Mouse (Mus musculus) cortical plate, adult 2 months (tissue): ENCODE results near the gene Il1rl2. TPM values are rescaled to one million over a fixed set of nuclear protein-coding genes. Genes with fewer than 3 reads are reported as not detected.

Experiments used
- H3K27ac ChIP-seq: fragments of 200-500 bp; 2 replicates; pipeline ENCODE4 v1.5.1; 2012; ENCODE audit warnings: low read length, control low read depth, inconsistent platforms; ENCODE audit not compliant: insufficient read depth
- H3K4me1 ChIP-seq: fragments of 200-500 bp; 2 replicates; pipeline ENCODE4 v1.6.1; 2011; ENCODE audit warnings: low read length; ENCODE audit not compliant: control insufficient read depth, insufficient read depth
- H3K4me3 ChIP-seq: fragments of 200-500 bp; 2 replicates; pipeline ENCODE4 v1.5.1; 2011; ENCODE audit warnings: mild to moderate bottlenecking, low read length, control low read depth; ENCODE audit not compliant: insufficient read depth
- CTCF ChIP-seq: fragments of 200-500 bp; IDR thresholded peaks from 2 replicates; pipeline ENCODE4 v1.5.1; 2011; ENCODE audit warnings: mild to moderate bottlenecking, control low read depth, low read length; ENCODE audit not compliant: insufficient read depth; ENCODE audit errors: extremely low read depth
- POLR2A ChIP-seq: fragments of 200-500 bp; IDR thresholded peaks from 2 replicates; pipeline ENCODE4 v1.6.1; 2011; ENCODE audit warnings: mild to moderate bottlenecking, low read length, control low read depth; ENCODE audit not compliant: insufficient read depth; ENCODE audit errors: extremely low read depth
- polyA plus RNA-seq: library from polyadenylated mRNA; depleted of rRNA; stranded (reverse); fragments of >200 nt; gene quantifications from 2 replicates; pipeline ENCODE4 v1.2.3, GENCODE M21; 2012; rRNA removed

Il1rl2 gene
- polyA plus RNA-seq, 1 experiment: 0.65 TPM

- Histone ChIP-seq H3K27ac (no peak overlapping the region), H3K4me3 (no peak overlapping the region), H3K4me1 (no peaks in the 10 kb centered on the region)
- TF ChIP-seq CTCF: no peak
- no peak for TF ChIP-seq POLR2A
Measured at GRCm38 (mm10) chr1:40391374-40391773, 67.0 kb downstream of the Il1rl2 start.

GRCm38 (mm10) chr1:40392535-40392934, 68.1 kb downstream of the Il1rl2 start:
- Histone ChIP-seq H3K4me3 (no peak overlapping the region), H3K4me1 (no peaks in the 10 kb centered on the region), H3K27ac (no peak overlapping the region)
- TF ChIP-seq POLR2A (no peak), CTCF (no peak)

GRCm38 (mm10) chr1:40393214-40393613, 68.8 kb downstream of the Il1rl2 start:
- Histone ChIP-seq H3K4me1 (no peaks in the 10 kb centered on the region), H3K4me3 (no peak overlapping the region), H3K27ac (no peak overlapping the region)
- TF ChIP-seq CTCF: no peak
- no peak for TF ChIP-seq POLR2A

GRCm38 (mm10) chr1:40399639-40400038, 75.2 kb downstream of the Il1rl2 start:
- H3K27ac ChIP-seq: no peak overlapping the region
- no peaks in the 10 kb centered on the region; the same call in none of the 2 replicates for H3K4me1 ChIP-seq
- TF ChIP-seq CTCF: no peak
- TF ChIP-seq POLR2A: no peak
- H3K4me3 ChIP-seq: no peak overlapping the region

GRCm38 (mm10) chr1:40404682-40405081, 80.3 kb downstream of the Il1rl2 start:
- no peak overlapping the region for H3K27ac ChIP-seq
- TF ChIP-seq POLR2A (no peak), CTCF (no peak)

GRCm38 (mm10) chr1:40409882-40410281, 85.5 kb downstream of the Il1rl2 start:
- TF ChIP-seq POLR2A (no peak), CTCF (no peak)
- no peak overlapping the region for H3K27ac ChIP-seq
- H3K4me1 ChIP-seq: no peaks in the 10 kb centered on the region
- no peak overlapping the region for H3K4me3 ChIP-seq

More at GRCm38 (mm10) chr1:40404682-40405081, 80.3 kb downstream of the Il1rl2 start:
- Histone ChIP-seq H3K4me1 (peaks cover 2% of the 10 kb centered on the region), H3K4me3 (no peak overlapping the region)

- Histone ChIP-seq H3K4me1 (no peaks in the 10 kb centered on the region), H3K4me3 (no peak overlapping the region), H3K27ac (no peak overlapping the region)
- TF ChIP-seq CTCF (no peak), POLR2A (no peak)
Measured at GRCm38 (mm10) chr1:40413039-40413438, 88.6 kb downstream of the Il1rl2 start.

GRCm38 (mm10) chr1:40414276-40414675, 89.9 kb downstream of the Il1rl2 start:
- Histone ChIP-seq H3K4me3 (no peak overlapping the region), H3K4me1 (no peaks in the 10 kb centered on the region), H3K27ac (no peak overlapping the region)
- TF ChIP-seq POLR2A (no peak), CTCF (no peak)

- Histone ChIP-seq H3K4me3 (no peak overlapping the region), H3K4me1 (no peaks in the 10 kb centered on the region), H3K27ac (no peak overlapping the region)
- no peak for TF ChIP-seq CTCF
- no peak for TF ChIP-seq POLR2A
Measured at GRCm38 (mm10) chr1:40414863-40415656, 90.7 kb downstream of the Il1rl2 start.

GRCm38 (mm10) chr1:40417034-40417433, 92.6 kb downstream of the Il1rl2 start:
- no peak for TF ChIP-seq POLR2A
- TF ChIP-seq CTCF: no peak
- H3K4me1 ChIP-seq: no peaks in the 10 kb centered on the region
- H3K27ac ChIP-seq: no peak overlapping the region
- H3K4me3 ChIP-seq: no peak overlapping the region

Other genes starting within 250 kb of the Il1rl2 start
- gene Il1r1, start 99.5 kb upstream of the Il1rl2 start, polyA plus RNA-seq: 1.9 and 2.3 TPM in 2 replicates
- gene Il1rl1, start 105.0 kb downstream of the Il1rl2 start, polyA plus RNA-seq: 0.08 and 0.13 TPM in 2 replicates
- gene Il18r1, start 140.9 kb downstream of the Il1rl2 start, polyA plus RNA-seq: 0.09 TPM in 1 of 2 replicates, not detected in the other
- gene Il18rap, start 190.8 kb downstream of the Il1rl2 start, polyA plus RNA-seq: 0.02 and 0.13 TPM in 2 replicates